10 mouse cellular contexts compared by ENCODE assay signal in the genomic region with DNA sequence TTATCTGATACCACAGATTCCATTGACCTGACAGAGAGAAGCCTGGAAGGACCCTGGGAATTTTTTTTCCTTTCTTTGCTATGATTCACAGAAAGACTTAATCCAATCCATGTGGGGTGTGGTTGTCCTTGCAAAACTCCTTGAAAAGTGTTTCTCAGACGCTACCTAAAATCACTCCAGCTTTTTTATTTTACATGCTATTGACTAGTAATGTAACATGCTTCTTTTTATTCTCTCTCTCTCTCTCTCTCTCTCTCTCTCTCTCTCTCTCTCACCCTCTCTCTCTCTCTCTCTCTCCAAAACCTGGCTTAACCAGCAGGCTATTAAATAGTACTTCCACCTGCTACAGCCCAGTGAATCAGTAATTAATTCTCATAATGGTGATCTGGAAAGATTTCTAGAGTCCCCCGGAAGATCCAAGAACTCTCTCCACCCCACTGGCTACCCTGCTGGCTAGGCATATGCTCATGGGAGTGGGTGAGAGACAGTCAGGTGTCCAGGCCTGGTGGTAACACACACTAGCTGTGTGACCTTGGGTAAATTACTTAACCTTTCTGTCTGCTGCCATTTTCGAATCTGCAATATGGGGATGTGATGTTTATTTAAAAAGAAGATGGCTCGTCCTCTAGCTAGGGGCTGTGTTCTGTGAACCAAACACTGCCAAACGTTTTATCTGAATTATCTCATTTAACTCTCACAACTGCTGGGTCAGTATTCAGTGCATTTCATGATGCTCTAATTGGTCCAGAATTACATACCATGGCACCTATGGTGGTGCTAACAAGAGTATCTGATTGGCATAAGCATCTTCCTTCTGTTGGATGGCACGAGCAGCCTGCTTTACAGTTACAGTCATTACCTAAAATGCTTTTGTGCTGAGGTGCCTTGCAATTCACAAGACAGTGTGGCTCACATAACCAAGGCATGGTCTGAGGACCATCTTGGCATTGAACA.
DNase-seq lines count a peak whose midpoint lies in the region; ATAC-seq lines count a peak whose summit lies in the region.
"Had no signal": no experiment of that assay in that cellular context is flagged by ENCODE, and none has a peak within 500 bp of the region (broad histone marks: within the 10 kb centered on the region; RNA-seq: fewer than 3 reads in every experiment).

No protein-coding gene starts in this region.

- H3K9me3 ChIP-seq in intestine, embryonic 15.5 days, result no peaks in the 10 kb centered on the region
- H3K9me3 ChIP-seq in intestine, embryonic 16.5 days (ENCODE audit: control insufficient read depth, low read length), result no peaks in the 10 kb centered on the region
- no peaks in the 10 kb centered on the region for H3K9me3 ChIP-seq in hindbrain, embryonic 11.5 days (ENCODE audit: control insufficient read depth, low read length)
- no peaks in the 10 kb centered on the region for H3K9me3 ChIP-seq in midbrain, embryonic 15.5 days

- H3K4me2 ChIP-seq in intestine, embryonic 15.5 days (replicated peaks), result peak overlapping the region; percentile 53
- no peak overlapping the region for H3K4me2 ChIP-seq in intestine, embryonic 16.5 days (ENCODE audit: low read depth, low read length)
- H3K4me2 ChIP-seq in hindbrain, embryonic 11.5 days (replicated peaks; ENCODE audit: low read depth, low read length), result no peak overlapping the region; the same call in 1 of the 2 replicates
- peak overlapping the region; percentile 31 for H3K4me2 ChIP-seq in midbrain, embryonic 15.5 days

- no peak overlapping the region for H3K9ac ChIP-seq in intestine, embryonic 15.5 days
- H3K9ac ChIP-seq in intestine, embryonic 16.5 days (ENCODE audit: low read depth, low read length), result no peak overlapping the region
- H3K9ac ChIP-seq in hindbrain, embryonic 11.5 days (ENCODE audit: low read depth, low read length), result no peak overlapping the region
- H3K9ac ChIP-seq in midbrain, embryonic 15.5 days, result no peak overlapping the region

- no peak overlapping the region for H3K4me3 ChIP-seq in intestine, embryonic 15.5 days (replicated peaks)
- no peak overlapping the region for H3K4me3 ChIP-seq in intestine, embryonic 16.5 days (ENCODE audit: low read length)
- no peak overlapping the region for H3K4me3 ChIP-seq in hindbrain, embryonic 11.5 days (ENCODE audit: low read depth, low read length)
- H3K4me3 ChIP-seq in midbrain, embryonic 15.5 days, result no peak overlapping the region

- no peaks in the 10 kb centered on the region for H3K27me3 ChIP-seq in intestine, embryonic 15.5 days (replicated peaks)
- no peaks in the 10 kb centered on the region for H3K27me3 ChIP-seq in intestine, embryonic 16.5 days (replicated peaks; ENCODE audit: control insufficient read depth, insufficient read depth, low read length)
- H3K27me3 ChIP-seq in hindbrain, embryonic 11.5 days (ENCODE audit: control insufficient read depth, insufficient read depth, low read length), result no peaks in the 10 kb centered on the region
- H3K27me3 ChIP-seq in midbrain, embryonic 15.5 days (replicated peaks), result no peaks in the 10 kb centered on the region

- 0 out of 2 replicates have a peak, but pooled peaks have one; percentile 11 for ATAC-seq in intestine, embryonic 15.5 days
- ATAC-seq in intestine, embryonic 16.5 days, result no peak
- no peak for ATAC-seq in hindbrain, embryonic 11.5 days (ENCODE audit: low FRiP score)
- ATAC-seq in midbrain, embryonic 15.5 days (replicated peaks), result no peak
- ATAC-seq in inflammation-experienced regulatory T-cells, adult 6 months, result no peak

- DNase-seq in cerebellum, postnatal 14 days, result peak; percentile 67 to 76
- no peak for DNase-seq in hindbrain, embryonic 11.5 days (ENCODE audit: low spot score)
- DNase-seq in adrenal gland, adult (ENCODE audit: inconsistent age in 2 of 2, low spot score in 1 of 2), result no peak
- DNase-seq in right cerebral cortex, postnatal 4 days, result no peak

- 63% methylated on average over 6 of the region's 6 CpGs for WGBS in intestine, embryonic 15.5 days
- 66% methylated on average over 6 of the region's 6 CpGs for WGBS in intestine, embryonic 16.5 days
- 76% methylated on average over 6 of the region's 6 CpGs for WGBS in hindbrain, embryonic 11.5 days
- WGBS in midbrain, embryonic 15.5 days, result 41% methylated on average over 6 of the region's 6 CpGs

- H3K4me1 ChIP-seq in intestine, embryonic 15.5 days (replicated peaks), result peaks cover 10% of the 10 kb centered on the region
- H3K4me1 ChIP-seq in intestine, embryonic 16.5 days (ENCODE audit: control insufficient read depth, insufficient read depth, low read length), result peaks cover 13% of the 10 kb centered on the region
- H3K4me1 ChIP-seq in hindbrain, embryonic 11.5 days (replicated peaks; ENCODE audit: control insufficient read depth, insufficient read depth, low read length), result no peaks in the 10 kb centered on the region; the same call in 1 of the 2 replicates
- peaks cover 25% of the 10 kb centered on the region for H3K4me1 ChIP-seq in midbrain, embryonic 15.5 days

- H3K27ac ChIP-seq in intestine, embryonic 15.5 days, result no peak overlapping the region
- H3K27ac ChIP-seq in intestine, embryonic 16.5 days (ENCODE audit: low read length), result no peak overlapping the region
- peak overlapping the region; percentile 77 for H3K27ac ChIP-seq in hindbrain, embryonic 11.5 days (ENCODE audit: low read depth, low read length)
- peak overlapping the region; percentile 78; the same call in 1 of the 2 replicates for H3K27ac ChIP-seq in midbrain, embryonic 15.5 days
- H3K27ac ChIP-seq: gastrocnemius, adult 2 months; liver, embryonic 14.5 days had no signal

- no peaks in the 10 kb centered on the region for H3K36me3 ChIP-seq in intestine, embryonic 15.5 days
- H3K36me3 ChIP-seq in intestine, embryonic 16.5 days (ENCODE audit: control insufficient read depth, insufficient read depth, low read length), result no peaks in the 10 kb centered on the region
- H3K36me3 ChIP-seq in hindbrain, embryonic 11.5 days (ENCODE audit: control insufficient read depth, insufficient read depth, low read length), result no peaks in the 10 kb centered on the region
- H3K36me3 ChIP-seq in midbrain, embryonic 15.5 days (replicated peaks), result no peaks in the 10 kb centered on the region

Comparison
In these comparisons a context has a peak if more than half of its experiments do, and no peak if none do; other contexts are left out.
1. H3K4me2 ChIP-seq: peak in intestine, embryonic 15.5 days (single experiment) and midbrain, embryonic 15.5 days (single experiment); none in intestine, embryonic 16.5 days (single experiment) and hindbrain, embryonic 11.5 days (single experiment).
2. H3K27ac ChIP-seq: peak in hindbrain, embryonic 11.5 days (single experiment) and midbrain, embryonic 15.5 days (single experiment); none in intestine, embryonic 15.5 days (single experiment) and intestine, embryonic 16.5 days (single experiment).
3. DNase-seq: peak in cerebellum, postnatal 14 days (2 of 2); none in hindbrain, embryonic 11.5 days (single experiment), adrenal gland, adult (0 of 2) and right cerebral cortex, postnatal 4 days (single experiment).